Mouse (Mus musculus) lung, postnatal 0 days (tissue): ENCODE results near the gene Olfr385. TPM values are rescaled to one million over a fixed set of nuclear protein-coding genes. Genes with fewer than 3 reads are reported as not detected.
"Not testable (repeated sequence)": the region's sequence is repeated elsewhere in the genome, so short reads cannot be mapped to it uniquely, and the experiment has no call there.

Source experiments
- ATAC-seq: fragments of 200-750 bp; cut with Nextera tagmentation; 2 replicates; pipeline ENCODE4 v1.8.0; 2017; ENCODE audit warnings: moderate library complexity
- DNase-seq: peaks from one replicate; pipeline ENCODE4 v3.0.0-alpha.2; 2016; ENCODE audit warnings: low spot score
- H3K27ac ChIP-seq: fragments of 300-500 bp; sonication (generic); 2 replicates; pipeline ENCODE4 v1.5.1; 2014; ENCODE audit warnings: antibody characterized with exemption, mild to moderate bottlenecking, low read length, mixed read lengths
- H3K27me3 ChIP-seq: fragments of 300-500 bp; sonication (generic); replicated peaks from 2 replicates; pipeline ENCODE4 v1.6.1; 2014; ENCODE audit warnings: low read length, mixed read lengths; ENCODE audit not compliant: insufficient read depth
- H3K36me3 ChIP-seq: fragments of 300-500 bp; sonication (generic); 2 replicates; pipeline ENCODE4 v1.6.1; 2014; ENCODE audit warnings: low read length, mixed read lengths; ENCODE audit not compliant: insufficient read depth
- H3K4me1 ChIP-seq: fragments of 300-500 bp; sonication (generic); 2 replicates; pipeline ENCODE4 v1.6.1; 2014; ENCODE audit warnings: antibody characterized with exemption, low read depth, low read length, mixed read lengths; ENCODE audit not compliant: insufficient read depth
- H3K4me2 ChIP-seq: fragments of 300-500 bp; sonication (generic); replicated peaks from 2 replicates; pipeline ENCODE4 v1.6.1; 2014; ENCODE audit warnings: low read depth, mild to moderate bottlenecking, low read length, moderate library complexity, mixed read lengths
- H3K4me3 ChIP-seq: fragments of 300-500 bp; sonication (generic); 2 replicates; pipeline ENCODE4 v1.5.1; 2014; ENCODE audit warnings: low read depth, low read length
- H3K9ac ChIP-seq: fragments of 300-500 bp; sonication (generic); replicated peaks from 2 replicates; pipeline ENCODE4 v1.6.1; 2014; ENCODE audit warnings: low read depth, mild to moderate bottlenecking
- H3K9me3 ChIP-seq: fragments of 300-500 bp; sonication (generic); 2 replicates; pipeline ENCODE4 v1.6.1; 2016; ENCODE audit warnings: low read length, mixed read lengths
- CTCF ChIP-seq: IDR thresholded peaks from 2 replicates; pipeline ENCODE4 v1.5.1; 2016; ENCODE audit warnings: antibody characterized with exemption, mild to moderate bottlenecking
- EP300 ChIP-seq: IDR thresholded peaks from 2 replicates; pipeline ENCODE4 v1.6.1; 2016; ENCODE audit warnings: antibody characterized with exemption, mild to moderate bottlenecking, control low read depth
- WGBS: fragments of 180-500 bp; shearing (Covaris S2); extraction: QIAGEN DNeasy Blood & Tissue Kit; methylation state at CpG from one replicate; pipeline ENCODE4 v1.1.7; 2014; 5-methylcytosine and 5-hydroxymethylcytosine counted together
- polyA plus RNA-seq: library from polyadenylated mRNA; unstranded; fragments of >200 nt; fragmentation: Nextera tagmentation; extraction: Ambion mirVana; gene quantifications from 2 replicates; pipeline ENCODE4 v1.2.1, GENCODE M21; 2015

Gene Olfr385
- polyA plus RNA-seq: not detected in 2 replicates

- Histone ChIP-seq H3K4me2 (no peak within 1 kb of the TSS), H3K36me3 (no peaks in the 10 kb centered on the region), H3K27ac (no peak within 1 kb of the TSS), H3K4me3 (no peak within 1 kb of the TSS), H3K9ac (no peak within 1 kb of the TSS), H3K4me1 (no peaks in the 10 kb centered on the region), H3K9me3 (no peaks in the 10 kb centered on the region), H3K27me3 (no peaks in the 10 kb centered on the region)
- ATAC-seq (no peak), DNase-seq (no peak)
- no peak for TF ChIP-seq CTCF
- TF ChIP-seq EP300: no peak
Observed at GRCm38 (mm10) chr11:73592908-73593307, at the start of gene Olfr385. Gene Olfr385, minus strand, starts transcription at chr11:73593008.

GRCm38 (mm10) chr11:73598294-73598693 is 5.5 kb upstream of the Olfr385 start, which contains the start of gene Olfr384:
Gene Olfr384, plus strand, starts transcription at chr11:73598594.
- Histone ChIP-seq H3K36me3 (no peaks in the 10 kb centered on the region), H3K4me1 (no peaks in the 10 kb centered on the region), H3K27me3 (no peaks in the 10 kb centered on the region), H3K27ac (no peak within 1 kb of the TSS), H3K9ac (no peak within 1 kb of the TSS), H3K4me2 (no peak within 1 kb of the TSS), H3K9me3 (no peaks in the 10 kb centered on the region), H3K4me3 (no peak within 1 kb of the TSS)
- no peak for ATAC-seq
- TF ChIP-seq CTCF: no peak
- TF ChIP-seq EP300: no peak
- DNase-seq: no peak

- not testable (repeated sequence) for H3K27ac ChIP-seq, H3K4me2 ChIP-seq, ATAC-seq, H3K4me3 ChIP-seq, H3K9ac ChIP-seq, H3K27me3 ChIP-seq, H3K36me3 ChIP-seq, H3K9me3 ChIP-seq, DNase-seq, H3K4me1 ChIP-seq
- WGBS: 68% methylated on average over 1 of the region's 1 CpGs
Observed at GRCm38 (mm10) chr11:73583188-73583587, 9.6 kb downstream of the Olfr385 start.

- no peaks in the 10 kb centered on the region for H3K9me3 ChIP-seq
- H3K4me2 ChIP-seq: no peak overlapping the region
- H3K4me1 ChIP-seq: no peaks in the 10 kb centered on the region
- no peaks in the 10 kb centered on the region for H3K27me3 ChIP-seq
- no peak overlapping the region for H3K27ac ChIP-seq
- no peak for TF ChIP-seq EP300
- TF ChIP-seq CTCF: no peak
- DNase-seq (no peak), ATAC-seq (no peak)
- no peaks in the 10 kb centered on the region for H3K36me3 ChIP-seq
- H3K4me3 ChIP-seq: no peak overlapping the region
- no peak overlapping the region for H3K9ac ChIP-seq
Observed at GRCm38 (mm10) chr11:73579871-73580270, 12.9 kb downstream of the Olfr385 start.

Other genes starting within 250 kb of the Olfr385 start
- not detected in 2 replicates for gene Olfr20, start 242.2 kb downstream of the Olfr385 start, polyA plus RNA-seq
- not detected in 2 replicates for gene Olfr376, start 221.8 kb downstream of the Olfr385 start, polyA plus RNA-seq
- not detected in 2 replicates for gene Olfr1, start 193.4 kb downstream of the Olfr385 start, polyA plus RNA-seq
- gene Olfr378, start 164.5 kb downstream of the Olfr385 start, polyA plus RNA-seq: not detected in 2 replicates
- not detected in 2 replicates for gene Olfr380, start 135.5 kb downstream of the Olfr385 start, polyA plus RNA-seq
- not detected in 2 replicates for gene Olfr381, start 101.4 kb downstream of the Olfr385 start, polyA plus RNA-seq
- gene Olfr382, start 75.8 kb downstream of the Olfr385 start, polyA plus RNA-seq: not detected in 2 replicates
- gene Olfr384, start 5.6 kb upstream of the Olfr385 start, polyA plus RNA-seq: not detected in 2 replicates
- not detected in 2 replicates for gene Zfp735, start 95.8 kb upstream of the Olfr385 start, polyA plus RNA-seq
- gene Olfr389, start 187.7 kb upstream of the Olfr385 start, polyA plus RNA-seq: not detected in 2 replicates
- gene Olfr390, start 190.0 kb upstream of the Olfr385 start, polyA plus RNA-seq: not detected in 2 replicates
- not detected in 2 replicates for gene Olfr391-ps, start 210.0 kb upstream of the Olfr385 start, polyA plus RNA-seq
- gene Olfr392, start 224.0 kb upstream of the Olfr385 start, polyA plus RNA-seq: not detected in 2 replicates